Mouse (Mus musculus): ENCODE data around the gene Mitf. TPM values are rescaled to one million over a fixed set of nuclear protein-coding genes. Genes with fewer than 3 reads are reported as not detected.

Mitf gene
- polyA plus RNA-seq, 1 experiment from 2014 or later: 3.7 TPM

DNA sequence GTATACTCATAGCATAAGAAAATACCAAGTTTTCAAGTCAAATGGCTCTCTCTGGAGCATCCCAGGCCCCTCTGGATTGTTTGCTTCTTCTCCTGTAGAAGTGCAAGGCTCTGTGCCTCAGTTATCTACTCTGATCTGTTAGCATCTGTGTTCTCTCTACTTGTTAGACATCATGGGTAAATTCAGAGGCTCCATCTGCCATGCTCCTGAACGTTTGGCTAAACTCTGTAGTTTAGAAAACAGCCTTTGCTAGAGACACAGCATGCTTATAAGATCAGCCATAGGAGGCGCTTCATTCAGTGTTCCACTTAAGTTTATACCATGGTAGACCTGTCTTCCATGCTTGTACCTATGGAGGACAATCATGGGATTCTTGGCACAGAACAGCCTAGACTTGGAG, 39.0 kb upstream of the Mitf start:
- WGBS: 73% methylated on average over 2 of the region's 2 CpGs
- no peaks in the 10 kb centered on the region for H3K36me3 ChIP-seq (ENCODE audit: insufficient read depth, low read length)
- no peak overlapping the region for H3K9ac ChIP-seq (replicated peaks; ENCODE audit: low read depth)
- no peaks in the 10 kb centered on the region for H3K27me3 ChIP-seq (replicated peaks; ENCODE audit: insufficient read depth, low read length)
- H3K4me2 ChIP-seq (replicated peaks; ENCODE audit: low read depth, low read length): no peak overlapping the region
- DNase-seq (ENCODE audit: low spot score) (no peak), ATAC-seq (no peak)
- no peaks in the 10 kb centered on the region for H3K9me3 ChIP-seq (ENCODE audit: low read length)
- H3K4me3 ChIP-seq (ENCODE audit: low read depth, low read length): no peak overlapping the region
- H3K4me1 ChIP-seq (ENCODE audit: insufficient read depth, low read depth, low read length): no peaks in the 10 kb centered on the region
- no peak overlapping the region for H3K27ac ChIP-seq (ENCODE audit: low read length)
- no peak for TF ChIP-seq EP300 (IDR thresholded peaks at IDR 0.05)
- TF ChIP-seq CTCF (IDR thresholded peaks at IDR 0.05): no peak

- DNase-seq (ENCODE audit: low spot score): no peak
- Histone ChIP-seq H3K4me1 (ENCODE audit: insufficient read depth, low read depth, low read length) (no peaks in the 10 kb centered on the region), H3K9me3 (ENCODE audit: low read length) (no peaks in the 10 kb centered on the region), H3K27ac (ENCODE audit: low read length) (no peak overlapping the region), H3K4me2 (replicated peaks; ENCODE audit: low read depth, low read length) (no peak overlapping the region), H3K27me3 (replicated peaks; ENCODE audit: insufficient read depth, low read length) (no peaks in the 10 kb centered on the region), H3K4me3 (ENCODE audit: low read depth, low read length) (no peak overlapping the region), H3K36me3 (ENCODE audit: insufficient read depth, low read length) (no peaks in the 10 kb centered on the region), H3K9ac (replicated peaks; ENCODE audit: low read depth) (no peak overlapping the region)
- no peak for TF ChIP-seq EP300 (IDR thresholded peaks at IDR 0.05)
- no peak for TF ChIP-seq CTCF (IDR thresholded peaks at IDR 0.05)
- 83% methylated on average over 7 of the region's 7 CpGs for WGBS
- ATAC-seq: no peak
These were observed 37.3 kb upstream of the Mitf start for GRCm38 (mm10) chr6:97769549-97769948.

GRCm38 (mm10) chr6:97781316-97781715, 25.5 kb upstream of the Mitf start:
- Histone ChIP-seq H3K4me1 (ENCODE audit: insufficient read depth, low read depth, low read length) (no peaks in the 10 kb centered on the region), H3K4me3 (ENCODE audit: low read depth, low read length) (no peak overlapping the region), H3K27ac (ENCODE audit: low read length) (no peak overlapping the region), H3K27me3 (replicated peaks; ENCODE audit: insufficient read depth, low read length) (no peaks in the 10 kb centered on the region), H3K9me3 (ENCODE audit: low read length) (no peaks in the 10 kb centered on the region), H3K9ac (replicated peaks; ENCODE audit: low read depth) (no peak overlapping the region), H3K36me3 (ENCODE audit: insufficient read depth, low read length) (no peaks in the 10 kb centered on the region), H3K4me2 (replicated peaks; ENCODE audit: low read depth, low read length) (no peak overlapping the region)
- DNase-seq (ENCODE audit: low spot score): no peak
- 86% methylated on average over 5 of the region's 5 CpGs for WGBS
- ATAC-seq: no peak
- no peak for TF ChIP-seq CTCF (IDR thresholded peaks at IDR 0.05)
- TF ChIP-seq EP300 (IDR thresholded peaks at IDR 0.05): no peak

DNA sequence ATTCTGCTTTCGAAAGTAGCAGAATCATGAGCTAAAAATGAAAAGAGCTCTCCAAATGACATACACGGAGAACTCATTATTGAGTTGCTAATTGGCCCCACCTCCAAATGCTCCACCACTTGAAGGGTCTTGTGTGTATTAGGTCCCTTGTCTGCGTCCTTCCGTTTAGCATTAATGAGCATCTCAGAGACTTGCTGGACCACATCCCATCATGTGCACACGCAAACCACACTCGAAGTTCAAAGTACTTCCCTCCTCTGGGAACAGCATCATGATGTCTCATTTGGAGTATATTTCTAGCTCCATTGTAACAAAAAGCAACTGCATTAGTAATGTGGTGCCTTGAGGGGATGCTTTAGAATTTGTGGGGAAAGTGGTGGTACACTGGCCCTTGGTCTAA, 24.6 kb upstream of the Mitf start:
- Histone ChIP-seq H3K9ac (replicated peaks; ENCODE audit: low read depth) (no peak overlapping the region), H3K4me3 (ENCODE audit: low read depth, low read length) (no peak overlapping the region), H3K4me2 (replicated peaks; ENCODE audit: low read depth, low read length) (no peak overlapping the region), H3K27ac (ENCODE audit: low read length) (no peak overlapping the region), H3K4me1 (ENCODE audit: insufficient read depth, low read depth, low read length) (no peaks in the 10 kb centered on the region), H3K36me3 (ENCODE audit: insufficient read depth, low read length) (no peaks in the 10 kb centered on the region), H3K27me3 (replicated peaks; ENCODE audit: insufficient read depth, low read length) (no peaks in the 10 kb centered on the region), H3K9me3 (ENCODE audit: low read length) (no peaks in the 10 kb centered on the region)
- no peak for TF ChIP-seq EP300 (IDR thresholded peaks at IDR 0.05)
- no peak for TF ChIP-seq CTCF (IDR thresholded peaks at IDR 0.05)
- ATAC-seq (no peak), DNase-seq (ENCODE audit: low spot score) (no peak)
- 87% methylated on average over 6 of the region's 6 CpGs for WGBS

- Histone ChIP-seq H3K4me1 (ENCODE audit: insufficient read depth, low read depth, low read length) (no peaks in the 10 kb centered on the region), H3K4me3 (ENCODE audit: low read depth, low read length) (no peak overlapping the region), H3K9me3 (ENCODE audit: low read length) (no peaks in the 10 kb centered on the region), H3K36me3 (ENCODE audit: insufficient read depth, low read length) (no peaks in the 10 kb centered on the region), H3K9ac (replicated peaks; ENCODE audit: low read depth) (no peak overlapping the region), H3K27me3 (replicated peaks; ENCODE audit: insufficient read depth, low read length) (no peaks in the 10 kb centered on the region), H3K4me2 (replicated peaks; ENCODE audit: low read depth, low read length) (no peak overlapping the region), H3K27ac (ENCODE audit: low read length) (no peak overlapping the region)
- TF ChIP-seq EP300 (IDR thresholded peaks at IDR 0.05): no peak
- no peak for TF ChIP-seq CTCF (IDR thresholded peaks at IDR 0.05)
- DNase-seq (ENCODE audit: low spot score) (no peak), ATAC-seq (no peak)
- 78% methylated on average over 4 of the region's 4 CpGs for WGBS
These were observed 20.0 kb upstream of the Mitf start for GRCm38 (mm10) chr6:97786871-97787270.

- no peaks in the 10 kb centered on the region for H3K36me3 ChIP-seq (ENCODE audit: insufficient read depth, low read length)
- no peak overlapping the region for H3K27ac ChIP-seq (ENCODE audit: low read length)
- DNase-seq (ENCODE audit: low spot score) (no peak), ATAC-seq (no peak)
- H3K27me3 ChIP-seq (replicated peaks; ENCODE audit: insufficient read depth, low read length): no peaks in the 10 kb centered on the region
- H3K4me2 ChIP-seq (replicated peaks; ENCODE audit: low read depth, low read length): no peak overlapping the region
- H3K4me3 ChIP-seq (ENCODE audit: low read depth, low read length): no peak overlapping the region
- 67% methylated on average over 9 of the region's 9 CpGs for WGBS
- no peak overlapping the region for H3K9ac ChIP-seq (replicated peaks; ENCODE audit: low read depth)
- TF ChIP-seq EP300 (IDR thresholded peaks at IDR 0.05): no peak
- no peak for TF ChIP-seq CTCF (IDR thresholded peaks at IDR 0.05)
- H3K9me3 ChIP-seq (ENCODE audit: low read length): no peaks in the 10 kb centered on the region
- no peaks in the 10 kb centered on the region for H3K4me1 ChIP-seq (ENCODE audit: insufficient read depth, low read depth, low read length)
These were observed 18.4 kb upstream of the Mitf start for GRCm38 (mm10) chr6:97788361-97788974.

DNA sequence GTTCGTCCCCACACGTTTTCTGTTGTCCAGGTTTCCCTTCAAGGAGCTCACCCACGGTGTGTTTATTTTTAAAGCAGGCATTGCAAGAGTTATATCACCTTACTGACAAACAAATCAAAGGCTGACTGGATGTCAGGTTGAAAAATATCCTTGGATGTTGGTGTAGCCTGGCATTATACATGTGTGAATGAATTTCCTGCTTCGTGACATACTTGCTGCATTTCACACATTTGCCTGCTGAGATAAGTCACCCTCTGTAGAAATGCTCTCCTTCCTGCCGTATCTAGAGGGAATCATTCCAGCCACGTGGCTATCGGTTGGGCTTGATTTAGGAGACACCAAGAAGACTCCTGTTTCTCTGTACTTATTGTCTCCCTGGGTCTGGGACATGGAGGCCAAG, 17.2 kb upstream of the Mitf start:
- H3K9ac ChIP-seq (replicated peaks; ENCODE audit: low read depth): no peak overlapping the region
- WGBS: 48% methylated on average over 7 of the region's 7 CpGs
- H3K27me3 ChIP-seq (replicated peaks; ENCODE audit: insufficient read depth, low read length): no peaks in the 10 kb centered on the region
- DNase-seq (ENCODE audit: low spot score): no peak
- no peak for ATAC-seq
- no peak overlapping the region for H3K4me3 ChIP-seq (ENCODE audit: low read depth, low read length)
- no peak overlapping the region for H3K4me2 ChIP-seq (replicated peaks; ENCODE audit: low read depth, low read length)
- H3K36me3 ChIP-seq (ENCODE audit: insufficient read depth, low read length): no peaks in the 10 kb centered on the region
- H3K4me1 ChIP-seq (ENCODE audit: insufficient read depth, low read depth, low read length): no peaks in the 10 kb centered on the region
- no peak overlapping the region for H3K27ac ChIP-seq (ENCODE audit: low read length)
- no peaks in the 10 kb centered on the region for H3K9me3 ChIP-seq (ENCODE audit: low read length)
- TF ChIP-seq CTCF (IDR thresholded peaks at IDR 0.05) (no peak), EP300 (IDR thresholded peaks at IDR 0.05) (no peak)

Data from lung, postnatal 0 days (tissue).